Mouse (Mus musculus) midbrain, postnatal 0 days (tissue): ENCODE results near the gene Olfr418. TPM values are rescaled to one million over a fixed set of nuclear protein-coding genes. Genes with fewer than 3 reads are reported as not detected.
"Not testable (repeated sequence)": the region's sequence is repeated elsewhere in the genome, so short reads cannot be mapped to it uniquely, and the experiment has no call there.

ENCODE experiments used
- ATAC-seq: fragments of 200-750 bp; cut with Nextera tagmentation; 2 replicates; pipeline ENCODE4 v1.8.0; 2017; ENCODE audit warnings: moderate number of reproducible peaks, mild to moderate bottlenecking, moderate TSS enrichment, moderate library complexity; ENCODE audit not compliant: low FRiP score
- DNase-seq: peaks from one replicate; pipeline ENCODE4 v3.0.0-alpha.2; 2015; ENCODE audit warnings: low spot score
- H3K27ac ChIP-seq: fragments of 300-500 bp; sonication (generic); 2 replicates; pipeline ENCODE4 v1.5.1; 2014; ENCODE audit warnings: low read depth, mild to moderate bottlenecking, low read length, mixed read lengths
- H3K27me3 ChIP-seq: fragments of 300-500 bp; sonication (generic); 2 replicates; pipeline ENCODE4 v1.6.1; 2014; ENCODE audit warnings: low read length, control low read depth, mixed read lengths; ENCODE audit not compliant: insufficient read depth
- H3K36me3 ChIP-seq: fragments of 300-500 bp; sonication (generic); 2 replicates; pipeline ENCODE4 v1.6.1; 2014; ENCODE audit warnings: low read length, control low read depth, mixed read lengths; ENCODE audit not compliant: insufficient read depth
- H3K4me1 ChIP-seq: fragments of 300-500 bp; sonication (generic); 2 replicates; pipeline ENCODE4 v1.6.1; 2014; ENCODE audit warnings: mild to moderate bottlenecking, control low read depth, antibody characterized with exemption, low read length, mixed read lengths; ENCODE audit not compliant: insufficient read depth
- H3K4me2 ChIP-seq: fragments of 300-500 bp; sonication (generic); 2 replicates; pipeline ENCODE4 v1.6.1; 2014; ENCODE audit warnings: low read depth, mild to moderate bottlenecking, low read length, mixed read lengths; ENCODE audit not compliant: poor library complexity, severe bottlenecking
- H3K4me3 ChIP-seq: fragments of 300-500 bp; sonication (generic); 2 replicates; pipeline ENCODE4 v1.5.1; 2014; ENCODE audit warnings: low read depth, mild to moderate bottlenecking, low read length, moderate library complexity
- H3K9ac ChIP-seq: fragments of 300-500 bp; sonication (generic); replicated peaks from 2 replicates; pipeline ENCODE4 v1.6.1; 2014; ENCODE audit warnings: mild to moderate bottlenecking, low read length, moderate library complexity, mixed read lengths; ENCODE audit not compliant: poor library complexity, severe bottlenecking
- H3K9me3 ChIP-seq: fragments of 300-500 bp; sonication (generic); 2 replicates; pipeline ENCODE4 v1.6.1; 2016; ENCODE audit warnings: low read length, control low read depth
- CTCF ChIP-seq: IDR thresholded peaks from 2 replicates; pipeline ENCODE4 v1.5.1; 2016; ENCODE audit warnings: antibody characterized with exemption, mild to moderate bottlenecking
- WGBS: fragments of 180-500 bp; shearing (Covaris S2); extraction: QIAGEN DNeasy Blood & Tissue Kit; methylation state at CpG from one replicate; pipeline ENCODE4 v1.1.7; 2014; 5-methylcytosine and 5-hydroxymethylcytosine counted together
- polyA plus RNA-seq: library from polyadenylated mRNA; unstranded; fragments of >200 nt; fragmentation: Nextera tagmentation; extraction: Ambion mirVana; gene quantifications from 2 replicates; pipeline ENCODE4 v1.2.1, GENCODE M21; 2015
- total RNA-seq: library from RNA; depleted of rRNA; stranded (reverse); fragments of >200 nt; gene quantifications from 2 replicates; pipeline ENCODE4 v1.2.3, GENCODE M21; 2014; rRNA removed

Olfr418 gene
- total RNA-seq (not detected in 2 replicates), polyA plus RNA-seq (not detected in 2 replicates)

- no peak for DNase-seq
- H3K9ac ChIP-seq: no peak within 1 kb of the TSS
These were observed at the start of gene Olfr418 for GRCm38 (mm10) chr1:173265701-173266100. Gene Olfr418 (plus strand): TSS chr1:173266001.

DNA sequence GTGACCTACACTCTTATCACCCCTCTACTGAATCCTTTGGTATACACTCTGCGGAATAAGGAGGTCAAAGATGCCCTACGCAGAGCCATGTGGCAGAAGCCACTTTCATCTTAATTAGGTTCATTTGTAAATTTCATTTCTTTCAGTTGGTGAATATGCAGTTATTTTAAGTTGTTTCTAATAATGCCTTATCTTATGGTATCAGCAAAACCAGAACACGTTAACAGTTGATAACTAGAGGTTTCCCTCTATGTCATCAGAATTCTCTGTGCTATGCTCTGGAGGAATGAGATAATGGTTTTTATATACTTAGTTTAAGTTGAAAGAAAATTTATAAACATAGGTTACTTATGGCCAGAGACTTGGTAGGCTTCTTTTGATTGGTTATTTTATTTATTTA lies 49.3 kb upstream of the Olfr418 start:
- Histone ChIP-seq H3K9me3 (no peaks in the 10 kb centered on the region), H3K27ac (no peak overlapping the region), H3K9ac (no peak overlapping the region), H3K4me2 (no peak overlapping the region), H3K4me3 (no peak overlapping the region), H3K4me1 (no peaks in the 10 kb centered on the region), H3K36me3 (no peaks in the 10 kb centered on the region), H3K27me3 (no peaks in the 10 kb centered on the region)
- WGBS: 93% methylated on average over 3 of the region's 3 CpGs
- TF ChIP-seq CTCF: no peak
- DNase-seq: no peak
- no peak for ATAC-seq

More at GRCm38 (mm10) chr1:173265701-173266100, at the start of gene Olfr418:
- H3K36me3 ChIP-seq: no peaks in the 10 kb centered on the region
- H3K9me3 ChIP-seq: no peaks in the 10 kb centered on the region
- H3K4me3 ChIP-seq: no peak within 1 kb of the TSS
- no peak for ATAC-seq
- H3K27ac ChIP-seq: no peak within 1 kb of the TSS
- H3K4me1 ChIP-seq: no peaks in the 10 kb centered on the region
- H3K4me2 ChIP-seq: no peak within 1 kb of the TSS
- no peak for TF ChIP-seq CTCF
- H3K27me3 ChIP-seq: no peaks in the 10 kb centered on the region

DNA sequence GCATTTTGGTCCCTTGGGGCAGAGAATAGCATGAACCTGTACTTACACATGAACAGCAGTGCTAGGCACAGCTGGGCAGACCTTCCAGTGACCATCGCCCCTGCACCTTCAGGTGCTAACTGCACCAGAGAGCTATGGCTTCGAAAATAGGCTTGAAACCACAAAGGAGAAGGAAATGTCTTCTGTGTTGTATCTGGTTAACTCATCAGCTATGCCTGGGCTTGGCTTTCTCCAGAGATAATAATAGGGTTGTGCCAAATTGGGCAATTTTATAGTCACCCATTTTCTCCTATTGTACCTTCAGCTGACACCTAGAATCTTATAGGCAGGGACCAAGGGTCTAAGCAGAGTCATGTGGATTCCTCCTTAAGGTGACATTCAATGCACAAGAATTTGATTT lies 38.7 kb upstream of the Olfr418 start, which contains the start of gene Fcer1a:
Fcer1a (minus strand) TSS at position 134 of the 400 bp plus-strand sequence.
- no peak within 1 kb of the TSS for H3K4me3 ChIP-seq
- no peaks in the 10 kb centered on the region for H3K27me3 ChIP-seq
- no peaks in the 10 kb centered on the region for H3K36me3 ChIP-seq
- no peak within 1 kb of the TSS for H3K4me2 ChIP-seq
- no peak within 1 kb of the TSS for H3K9ac ChIP-seq
- ATAC-seq (no peak), DNase-seq (no peak)
- no peak for TF ChIP-seq CTCF
- WGBS: 74% methylated on average over 2 of the region's 2 CpGs
- H3K27ac ChIP-seq: no peak within 1 kb of the TSS
- H3K4me1 ChIP-seq: no peaks in the 10 kb centered on the region
- no peaks in the 10 kb centered on the region for H3K9me3 ChIP-seq

GRCm38 (mm10) chr1:173237004-173237403 lies 28.8 kb upstream of the Olfr418 start:
- ATAC-seq, H3K9ac ChIP-seq, H3K4me3 ChIP-seq, H3K27ac ChIP-seq, H3K4me1 ChIP-seq, H3K27me3 ChIP-seq, H3K9me3 ChIP-seq, DNase-seq, H3K4me2 ChIP-seq, H3K36me3 ChIP-seq: not testable (repeated sequence)
- 91% methylated on average over 1 of the region's 1 CpGs for WGBS

- no peak for DNase-seq
- Histone ChIP-seq H3K9me3 (no peaks in the 10 kb centered on the region), H3K9ac (no peak overlapping the region), H3K36me3 (no peaks in the 10 kb centered on the region), H3K4me1 (no peaks in the 10 kb centered on the region), H3K27me3 (no peaks in the 10 kb centered on the region), H3K27ac (no peak overlapping the region), H3K4me2 (no peak overlapping the region), H3K4me3 (no peak overlapping the region)
- ATAC-seq: no peak
- no peak for TF ChIP-seq CTCF
- WGBS: 96% methylated on average over 3 of the region's 3 CpGs
These were observed 15.9 kb upstream of the Olfr418 start for GRCm38 (mm10) chr1:173249888-173250287.

- H3K36me3 ChIP-seq: no peaks in the 10 kb centered on the region
- no peak for TF ChIP-seq CTCF
- DNase-seq (no peak), ATAC-seq (no peak)
- H3K27ac ChIP-seq: no peak within 1 kb of the TSS
- no peaks in the 10 kb centered on the region for H3K9me3 ChIP-seq
- no peak within 1 kb of the TSS for H3K9ac ChIP-seq
- H3K4me3 ChIP-seq: no peak within 1 kb of the TSS
- no peaks in the 10 kb centered on the region for H3K4me1 ChIP-seq
- WGBS: 71% methylated on average over 3 of the region's 3 CpGs
- no peak within 1 kb of the TSS for H3K4me2 ChIP-seq
- H3K27me3 ChIP-seq: no peaks in the 10 kb centered on the region
These were observed 11.9 kb downstream of the Olfr418 start, which contains the start of gene Mptx2 for GRCm38 (mm10) chr1:173277677-173278076. Gene Mptx2 (minus strand): TSS chr1:173277777.

- not testable (repeated sequence) for H3K4me1 ChIP-seq, H3K9ac ChIP-seq, DNase-seq, H3K9me3 ChIP-seq, H3K36me3 ChIP-seq, H3K27ac ChIP-seq, H3K4me2 ChIP-seq, H3K4me3 ChIP-seq, H3K27me3 ChIP-seq, ATAC-seq
- 38% methylated on average over 3 of the region's 3 CpGs for WGBS
These were observed 37.0 kb downstream of the Olfr418 start for GRCm38 (mm10) chr1:173302795-173303194.

GRCm38 (mm10) chr1:173313535-173314050 lies 47.8 kb downstream of the Olfr418 start:
- H3K36me3 ChIP-seq, H3K27ac ChIP-seq, H3K4me2 ChIP-seq, H3K9me3 ChIP-seq, H3K9ac ChIP-seq, ATAC-seq, DNase-seq, H3K4me1 ChIP-seq, H3K4me3 ChIP-seq, H3K27me3 ChIP-seq: not testable (repeated sequence)
- WGBS: 83% methylated on average over 7 of the region's 7 CpGs
